Mouse (Mus musculus) lung, embryonic 15.5 days (tissue): Measurements from ENCODE around the gene Itgb7. TPM values are rescaled to one million over a fixed set of nuclear protein-coding genes. Genes with fewer than 3 reads are reported as not detected.

Source experiments
- ATAC-seq: fragments of 200-750 bp; cut with Nextera tagmentation; 2 replicates; pipeline ENCODE4 v1.8.0; 2017; ENCODE audit warnings: moderate number of reproducible peaks, borderline replicate concordance; ENCODE audit not compliant: low FRiP score, low TSS enrichment; ENCODE audit errors: extremely low read depth
- H3K27ac ChIP-seq: fragments of 300-500 bp; sonication (generic); 2 replicates; pipeline ENCODE4 v1.5.1; 2015; ENCODE audit warnings: moderate library complexity, mild to moderate bottlenecking, inconsistent platforms
- H3K27me3 ChIP-seq: fragments of 300-500 bp; sonication (generic); 2 replicates; pipeline ENCODE4 v1.6.1; 2015; ENCODE audit warnings: inconsistent platforms
- H3K36me3 ChIP-seq: fragments of 300-500 bp; sonication (generic); 2 replicates; pipeline ENCODE4 v1.6.1; 2015; ENCODE audit warnings: inconsistent platforms
- H3K4me1 ChIP-seq: fragments of 300-500 bp; sonication (generic); 2 replicates; pipeline ENCODE4 v1.6.1; 2015; ENCODE audit warnings: inconsistent platforms
- H3K4me2 ChIP-seq: fragments of 300-500 bp; sonication (generic); 2 replicates; pipeline ENCODE4 v1.6.1; 2015; ENCODE audit warnings: inconsistent platforms, mild to moderate bottlenecking, moderate library complexity
- H3K4me3 ChIP-seq: fragments of 300-500 bp; sonication (generic); 2 replicates; pipeline ENCODE4 v1.5.1; 2015; ENCODE audit warnings: mild to moderate bottlenecking, inconsistent platforms
- H3K9ac ChIP-seq: fragments of 300-500 bp; sonication (generic); 2 replicates; pipeline ENCODE4 v1.6.1; 2015; ENCODE audit warnings: inconsistent platforms
- H3K9me3 ChIP-seq: fragments of 300-500 bp; sonication (generic); 2 replicates; pipeline ENCODE4 v1.6.1; 2016; ENCODE audit warnings: inconsistent platforms
- WGBS: fragments of 180-500 bp; shearing (Covaris S2); methylation state at CpG from one replicate; pipeline ENCODE4 v1.1.7; 2015; 5-methylcytosine and 5-hydroxymethylcytosine counted together
- polyA plus RNA-seq: library from polyadenylated mRNA; unstranded; fragments of >200 nt; fragmentation: Nextera tagmentation; extraction: Ambion mirVana; gene quantifications from 2 replicates; pipeline ENCODE4 v1.2.1, GENCODE M21; 2015

Itgb7 gene
- polyA plus RNA-seq, 1 experiment from 2014 or later, result 3.2 TPM

- Histone ChIP-seq H3K9me3 (no peaks in the 10 kb centered on the region), H3K4me3 (no peak overlapping the region), H3K4me2 (no peak overlapping the region), H3K27me3 (no peaks in the 10 kb centered on the region), H3K27ac (no peak overlapping the region), H3K4me1 (peaks cover 6% of the 10 kb centered on the region; the same call in 1 of the 2 replicates), H3K36me3 (peaks cover 43% of the 10 kb centered on the region), H3K9ac (no peak overlapping the region)
- WGBS, result 77% methylated on average over 16 of the region's 16 CpGs
- ATAC-seq, result 0 out of 2 replicates have a peak, but pooled peaks have one; percentile 13
Observed at GRCm38 (mm10) chr15:102216459-102217228, 15.1 kb downstream of the Itgb7 start.

- Histone ChIP-seq H3K27me3 (no peaks in the 10 kb centered on the region), H3K9ac (no peak overlapping the region), H3K4me3 (no peak overlapping the region), H3K9me3 (no peaks in the 10 kb centered on the region), H3K36me3 (peaks cover 51% of the 10 kb centered on the region), H3K4me1 (peaks cover 6% of the 10 kb centered on the region; the same call in 1 of the 2 replicates), H3K27ac (no peak overlapping the region), H3K4me2 (no peak overlapping the region)
- no peak for ATAC-seq
- 71% methylated on average over 6 of the region's 6 CpGs for WGBS
Observed at GRCm38 (mm10) chr15:102215624-102216023, 16.1 kb downstream of the Itgb7 start.

GRCm38 (mm10) chr15:102214132-102214531 lies 17.6 kb downstream of the Itgb7 start:
- Histone ChIP-seq H3K27ac (no peak overlapping the region), H3K4me1 (peaks cover 6% of the 10 kb centered on the region; the same call in 1 of the 2 replicates), H3K27me3 (no peaks in the 10 kb centered on the region), H3K9me3 (no peaks in the 10 kb centered on the region), H3K4me2 (no peak overlapping the region), H3K36me3 (peaks cover 64% of the 10 kb centered on the region), H3K9ac (no peak overlapping the region), H3K4me3 (no peak overlapping the region)
- no peak for ATAC-seq
- 40% methylated on average over 2 of the region's 2 CpGs for WGBS

- Histone ChIP-seq H3K4me3 (no peak overlapping the region), H3K9ac (no peak overlapping the region), H3K27ac (no peak overlapping the region), H3K36me3 (peaks cover 85% of the 10 kb centered on the region), H3K9me3 (no peaks in the 10 kb centered on the region), H3K4me2 (no peak overlapping the region), H3K27me3 (no peaks in the 10 kb centered on the region), H3K4me1 (peaks cover 10% of the 10 kb centered on the region)
- ATAC-seq, result no peak
- 81% methylated on average over 6 of the region's 6 CpGs for WGBS
Observed at GRCm38 (mm10) chr15:102211895-102212294, 19.8 kb downstream of the Itgb7 start.

- H3K4me1 ChIP-seq, result peaks cover 17% of the 10 kb centered on the region
- H3K4me2 ChIP-seq, result no peak overlapping the region
- ATAC-seq, result no peak
- WGBS, result 86% methylated on average over 4 of the region's 4 CpGs
- peaks cover 86% of the 10 kb centered on the region for H3K36me3 ChIP-seq
- no peak overlapping the region for H3K27ac ChIP-seq
- H3K27me3 ChIP-seq, result no peaks in the 10 kb centered on the region
- no peaks in the 10 kb centered on the region for H3K9me3 ChIP-seq
- H3K9ac ChIP-seq, result no peak overlapping the region
- H3K4me3 ChIP-seq, result no peak overlapping the region
Observed at GRCm38 (mm10) chr15:102210816-102211215, 20.9 kb downstream of the Itgb7 start.

- 87% methylated on average over 8 of the region's 8 CpGs for WGBS
- peaks cover 30% of the 10 kb centered on the region for H3K4me1 ChIP-seq
- peaks cover 76% of the 10 kb centered on the region for H3K36me3 ChIP-seq
- H3K9me3 ChIP-seq, result no peaks in the 10 kb centered on the region
- H3K27ac ChIP-seq, result no peak overlapping the region
- H3K9ac ChIP-seq, result no peak overlapping the region
- no peak for ATAC-seq
- no peak overlapping the region for H3K4me2 ChIP-seq
- H3K27me3 ChIP-seq, result no peaks in the 10 kb centered on the region
- no peak overlapping the region for H3K4me3 ChIP-seq
Observed at GRCm38 (mm10) chr15:102209114-102209513, 22.6 kb downstream of the Itgb7 start.

- Histone ChIP-seq H3K4me3 (no peak overlapping the region), H3K4me2 (no peak overlapping the region), H3K27me3 (no peaks in the 10 kb centered on the region), H3K36me3 (peaks cover 66% of the 10 kb centered on the region), H3K4me1 (peaks cover 30% of the 10 kb centered on the region), H3K27ac (no peak overlapping the region), H3K9me3 (no peaks in the 10 kb centered on the region), H3K9ac (no peak overlapping the region)
- no peak for ATAC-seq
- WGBS, result 75% methylated on average over 9 of the region's 9 CpGs
Observed at GRCm38 (mm10) chr15:102208092-102208561, 23.6 kb downstream of the Itgb7 start.

- no peak overlapping the region for H3K27ac ChIP-seq
- peaks cover 36% of the 10 kb centered on the region for H3K4me1 ChIP-seq
- no peak overlapping the region for H3K4me2 ChIP-seq
- peaks cover 58% of the 10 kb centered on the region for H3K36me3 ChIP-seq
- H3K27me3 ChIP-seq, result no peaks in the 10 kb centered on the region
- WGBS, result 77% methylated on average over 3 of the region's 3 CpGs
- ATAC-seq, result no peak
- H3K9ac ChIP-seq, result no peak overlapping the region
- no peak overlapping the region for H3K4me3 ChIP-seq
- no peaks in the 10 kb centered on the region for H3K9me3 ChIP-seq
Observed at GRCm38 (mm10) chr15:102207351-102207750, 24.4 kb downstream of the Itgb7 start.

- Histone ChIP-seq H3K36me3 (peaks cover 44% of the 10 kb centered on the region), H3K9ac (peak overlapping the region; percentile 31)
Observed at GRCm38 (mm10) chr15:102205779-102206178, 26.0 kb downstream of the Itgb7 start.

GRCm38 (mm10) chr15:102204674-102205505 lies 26.9 kb downstream of the Itgb7 start, which contains the start of gene Csad:
Csad (minus strand) TSS chr15:102204724.
- H3K4me2 ChIP-seq, result peak within 1 kb of the TSS; percentile 79
- H3K4me3 ChIP-seq, result peak within 1 kb of the TSS; percentile 91
- peak within 1 kb of the TSS; percentile 100 for H3K27ac ChIP-seq
- peaks cover 35% of the 10 kb centered on the region for H3K36me3 ChIP-seq
- H3K9me3 ChIP-seq, result no peaks in the 10 kb centered on the region
- H3K27me3 ChIP-seq, result no peaks in the 10 kb centered on the region
- peaks cover 40% of the 10 kb centered on the region for H3K4me1 ChIP-seq
- 38% methylated on average over 19 of the region's 19 CpGs for WGBS
- ATAC-seq, result no peak
- peak within 1 kb of the TSS; percentile 97 for H3K9ac ChIP-seq

More at GRCm38 (mm10) chr15:102205779-102206178, 26.0 kb downstream of the Itgb7 start:
- ATAC-seq, result no peak
- Histone ChIP-seq H3K27me3 (no peaks in the 10 kb centered on the region), H3K4me1 (peaks cover 40% of the 10 kb centered on the region), H3K27ac (peak overlapping the region; percentile 48), H3K4me2 (peak overlapping the region; percentile 79), H3K4me3 (peak overlapping the region; percentile 91), H3K9me3 (no peaks in the 10 kb centered on the region)
- 25% methylated on average over 8 of the region's 8 CpGs for WGBS

- H3K9me3 ChIP-seq, result no peaks in the 10 kb centered on the region
- peak overlapping the region; percentile 91 for H3K4me3 ChIP-seq
- no peaks in the 10 kb centered on the region for H3K27me3 ChIP-seq
- H3K4me1 ChIP-seq, result peaks cover 40% of the 10 kb centered on the region
- H3K27ac ChIP-seq, result peak overlapping the region; percentile 100
- peak overlapping the region; percentile 97 for H3K9ac ChIP-seq
- H3K36me3 ChIP-seq, result peaks cover 27% of the 10 kb centered on the region
- under 1% methylated on average over 28 of the region's 72 CpGs for WGBS
- H3K4me2 ChIP-seq, result peak overlapping the region; percentile 79
- ATAC-seq, result peak; percentile 52
Observed at GRCm38 (mm10) chr15:102203835-102204381, 27.8 kb downstream of the Itgb7 start.
